Mouse (Mus musculus): ENCODE data around the gene Lins1.

- TF ChIP-seq CTCF (IDR thresholded peaks at IDR 0.05; ENCODE audit: low read depth, low read length), result no peak
- TF ChIP-seq TAL1 (conservative IDR thresholded peaks at IDR 0.05; ENCODE audit: low read depth, low read length), result no peak
- TF ChIP-seq GATA1 (IDR thresholded peaks at IDR 0.05; ENCODE audit: borderline replicate concordance, low read length), result no peak
- TF ChIP-seq GATA2 (IDR thresholded peaks at IDR 0.05; ENCODE audit: borderline replicate concordance, low read depth, low read length), result no peak
These were observed 432 bp upstream of the Lins1 start, which contains the start of gene Asb7 for GRCm38 (mm10) chr7:66689294-66689619.

All from G1E (cell line).